Mouse (Mus musculus) heart, adult 2 months (tissue): ENCODE data around the gene Plekhh1. TPM values are rescaled to one million over a fixed set of nuclear protein-coding genes. Genes with fewer than 3 reads are reported as not detected.

ENCODE experiments used
- DNase-seq, 2 experiments: peaks; one replicate each; pipeline ENCODE4 v3.0.0; 2021
- H3K27ac ChIP-seq: fragments of 200-600 bp; 2 replicates; pipeline ENCODE4 v1.8.1; 2022
- H3K27me3 ChIP-seq: fragments of 200-500 bp; 2 replicates; pipeline ENCODE4 v1.6.1; 2012; ENCODE audit warnings: mild to moderate bottlenecking, low read length, inconsistent platforms, mixed read lengths; ENCODE audit not compliant: control insufficient read depth, insufficient read depth
- H3K36me3 ChIP-seq: fragments of 200-500 bp; 2 replicates; pipeline ENCODE4 v1.6.1; 2012; ENCODE audit warnings: low read length, inconsistent platforms; ENCODE audit not compliant: control insufficient read depth, insufficient read depth
- H3K4me1 ChIP-seq: fragments of 200-500 bp; 2 replicates; pipeline ENCODE4 v1.6.1; 2011; ENCODE audit warnings: low read length; ENCODE audit not compliant: control insufficient read depth, insufficient read depth
- H3K4me3 ChIP-seq: fragments of 200-600 bp; 2 replicates; pipeline ENCODE4 v1.8.1; 2022
- H3K79me2 ChIP-seq: fragments of 200-500 bp; replicated peaks from 2 replicates; pipeline ENCODE4 v1.6.1; 2012; ENCODE audit warnings: mild to moderate bottlenecking, inconsistent platforms, low read length, moderate library complexity, mixed read lengths; ENCODE audit not compliant: control insufficient read depth, insufficient read depth
- H3K9ac ChIP-seq: fragments of 200-500 bp; 2 replicates; pipeline ENCODE4 v1.6.1; 2012; ENCODE audit warnings: low read depth, mild to moderate bottlenecking, control low read depth, inconsistent platforms, low read length, mixed read lengths
- CTCF ChIP-seq: fragments of 200-600 bp; IDR thresholded peaks from 2 replicates; pipeline ENCODE4 v1.8.1; 2022; ENCODE audit warnings: antibody characterized with exemption, mild to moderate bottlenecking, moderate library complexity
- EP300 ChIP-seq: fragments of 200-500 bp; IDR thresholded peaks from 2 replicates; pipeline ENCODE4 v1.6.1; 2011; ENCODE audit warnings: low read depth, low read length, control low read depth; ENCODE audit not compliant: insufficient read depth
- POLR2A ChIP-seq: fragments of 200-500 bp; IDR thresholded peaks from 2 replicates; pipeline ENCODE4 v1.6.1; 2011; ENCODE audit warnings: mild to moderate bottlenecking, low read depth, low read length, control low read depth; ENCODE audit not compliant: insufficient read depth
- WGBS: fragments of 180-500 bp; shearing (Covaris S2); methylation state at CpG from one replicate; pipeline ENCODE4 v1.1.7; 2018; 5-methylcytosine and 5-hydroxymethylcytosine counted together
- intact Hi-C: fragments of 180-260 bp; cut with DNase I; formaldehyde crosslinking; loops from one replicate; pipeline ENCODE4 v1.15.1; 2025
- long read RNA-seq: library from polyadenylated mRNA; stranded (forward); transcript quantifications from one replicate; pipeline ENCODE4 v2.0.0, GENCODE M21; 2021
- polyA plus RNA-seq: library from polyadenylated mRNA; depleted of rRNA; stranded (reverse); fragments of >200 nt; gene quantifications from 2 replicates; pipeline ENCODE4 v1.2.3, GENCODE M21; 2012; rRNA removed
- total RNA-seq, 2 experiments: library from RNA; stranded (reverse); gene quantifications; 2 replicates each; pipeline ENCODE4 v1.2.3; 2021

Gene Plekhh1
- total RNA-seq = 1 to 10 TPM; 1.4 to 1.7 TPM
- 1.8 and 2.8 TPM in 2 replicates for polyA plus RNA-seq
- long read RNA-seq, full-length matches to known transcripts = 1 of 2 reads
- long read RNA-seq, partial matches to known transcripts = 1 of 2 reads
- long read RNA-seq, other reads (novel, unspliced or antisense) = 0 of 2 reads

DNA sequence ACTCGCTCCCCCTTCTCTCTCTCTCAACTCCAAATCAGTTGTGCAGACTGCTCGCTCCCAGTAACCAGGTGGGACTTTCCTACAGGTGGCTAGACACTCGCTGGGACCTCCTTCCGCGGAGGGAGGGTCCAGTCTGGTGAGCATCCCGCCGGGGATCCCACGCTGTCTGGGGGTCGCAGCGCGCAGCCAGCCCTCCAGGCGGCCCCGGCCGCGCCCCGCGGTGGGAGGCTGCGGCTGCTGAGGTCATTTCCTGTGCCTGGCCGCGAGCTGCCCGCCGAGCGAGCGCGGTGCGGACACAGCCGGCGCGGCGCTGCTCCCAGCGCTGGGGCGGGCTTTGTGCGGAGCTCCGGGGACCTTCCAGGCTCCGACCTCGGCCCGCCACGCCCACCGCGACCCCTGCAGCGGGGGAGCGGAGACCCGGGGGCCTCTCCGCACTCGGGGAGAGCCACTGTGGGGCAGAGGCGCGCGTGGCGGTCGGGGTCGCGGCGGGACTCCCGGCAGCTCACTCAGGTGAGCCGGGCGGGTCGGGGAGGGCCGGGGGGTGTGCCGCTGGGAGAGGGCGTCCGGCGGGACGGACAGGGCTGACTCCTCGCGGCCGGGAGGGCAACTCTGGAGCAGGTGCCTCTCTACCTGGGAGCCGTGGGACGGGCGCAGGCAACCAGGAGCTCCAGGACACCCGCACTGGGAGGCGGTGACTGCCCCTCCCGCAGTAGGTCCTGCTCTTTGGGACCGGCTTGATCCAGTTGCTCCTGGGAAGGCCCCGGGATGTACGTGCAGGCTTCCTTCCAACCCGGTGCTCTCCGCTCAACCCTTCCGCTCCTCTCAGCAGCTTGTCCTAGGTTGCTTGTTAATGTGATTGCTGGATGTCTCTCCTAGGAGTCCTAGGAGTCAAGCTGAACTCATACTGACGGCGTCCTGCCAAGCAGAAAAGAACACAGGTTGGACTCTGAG is at the start of gene Plekhh1:
Gene Plekhh1, plus strand, starts transcription at position 253 of the 951 bp plus-strand sequence.
- TF ChIP-seq POLR2A (no peak), CTCF (peak; percentile 23; the same call in 1 of the 2 replicates)
- peak within 1 kb of the TSS; percentile 89 for H3K9ac ChIP-seq
- no peaks in the 10 kb centered on the region for H3K27me3 ChIP-seq
- no peak within 1 kb of the TSS for H3K27ac ChIP-seq
- H3K4me3 ChIP-seq = peak within 1 kb of the TSS; percentile 58
- under 1% methylated on average over 79 of the region's 80 CpGs for WGBS
- peak; percentile 67 to 73 for DNase-seq
- no peaks in the 10 kb centered on the region for H3K79me2 ChIP-seq
- intact Hi-C loops = loop anchor here (5.0 kb wide), 1 partner anchor 42 kb away; no protein-coding TSS in a partner anchor
- no peaks in the 10 kb centered on the region for H3K36me3 ChIP-seq
- H3K4me1 ChIP-seq = no peaks in the 10 kb centered on the region

DNA sequence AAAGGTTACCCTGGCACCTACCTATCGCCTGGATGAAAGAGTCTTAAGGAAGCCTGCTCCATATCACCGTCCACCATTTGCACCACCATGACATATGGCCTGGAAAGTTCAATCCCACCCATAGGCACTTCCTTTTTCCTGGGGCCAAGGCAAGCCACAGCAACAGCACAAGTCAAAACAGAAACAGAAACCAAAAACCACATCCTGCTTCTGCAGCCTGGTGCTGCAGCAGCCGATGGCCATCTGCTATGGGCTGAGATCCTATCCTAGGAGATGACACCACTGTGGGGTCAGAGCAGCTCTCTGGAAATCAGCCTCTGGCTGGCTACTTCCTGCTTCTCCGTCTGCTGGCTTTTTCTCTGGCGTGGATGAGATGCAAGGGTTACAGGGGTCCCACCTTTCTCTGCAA is 48.3 kb upstream of the Plekhh1 start:
- intact Hi-C loops = loop anchor here (2.0 kb wide), 1 partner anchor 26 kb away; the partner anchor contains the start of gene Tmem229b
- peak overlapping the region; percentile 66 for H3K27ac ChIP-seq

DNA sequence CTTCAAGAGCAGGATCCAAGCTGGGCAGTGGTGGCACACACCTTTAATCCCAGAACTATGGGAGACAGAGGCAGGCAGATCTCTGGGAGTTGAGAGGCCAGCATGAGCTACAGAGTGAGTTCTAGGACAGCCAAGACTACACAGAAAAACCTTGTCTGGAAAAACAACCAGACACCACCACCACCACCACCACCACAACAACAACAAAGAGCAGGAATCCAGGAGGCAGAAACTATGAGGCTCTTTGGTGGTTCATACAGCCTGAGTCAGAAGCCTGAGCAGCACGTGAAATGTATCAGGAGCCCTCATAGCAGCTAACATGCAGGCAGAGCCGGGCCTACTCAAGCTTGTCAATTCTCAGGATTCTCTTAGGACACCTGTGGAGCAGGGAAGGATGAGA is 47.8 kb upstream of the Plekhh1 start:
- intact Hi-C loops = loop anchor here (2.0 kb wide), 1 partner anchor 26 kb away; the partner anchor contains the start of gene Tmem229b
- Histone ChIP-seq H3K27ac (peak overlapping the region; percentile 66), H3K4me1 (peaks cover 16% of the 10 kb centered on the region), H3K79me2 (no peaks in the 10 kb centered on the region), H3K9ac (peak overlapping the region; percentile 10; the same call in 1 of the 2 replicates), H3K36me3 (peaks cover 4% of the 10 kb centered on the region; the same call in 1 of the 2 replicates), H3K4me3 (peak overlapping the region; percentile 43), H3K27me3 (no peaks in the 10 kb centered on the region)
- no peak for DNase-seq
- no peak for TF ChIP-seq EP300
- no peak for TF ChIP-seq POLR2A
- TF ChIP-seq CTCF = no peak
- WGBS = 78% methylated on average over 2 of the region's 2 CpGs

More for the DNA sequence above, 48.3 kb upstream of the Plekhh1 start:
- WGBS = 44% methylated on average over 5 of the region's 5 CpGs
- Histone ChIP-seq H3K79me2 (no peaks in the 10 kb centered on the region), H3K4me3 (peak overlapping the region; percentile 43), H3K27me3 (no peaks in the 10 kb centered on the region), H3K9ac (peak overlapping the region; percentile 10), H3K4me1 (peaks cover 16% of the 10 kb centered on the region), H3K36me3 (peaks cover 4% of the 10 kb centered on the region; the same call in 1 of the 2 replicates)
- peak; percentile 52 to 75 for DNase-seq
- TF ChIP-seq POLR2A (peak; percentile 51; the same call in 1 of the 2 replicates), EP300 (no peak)

DNA sequence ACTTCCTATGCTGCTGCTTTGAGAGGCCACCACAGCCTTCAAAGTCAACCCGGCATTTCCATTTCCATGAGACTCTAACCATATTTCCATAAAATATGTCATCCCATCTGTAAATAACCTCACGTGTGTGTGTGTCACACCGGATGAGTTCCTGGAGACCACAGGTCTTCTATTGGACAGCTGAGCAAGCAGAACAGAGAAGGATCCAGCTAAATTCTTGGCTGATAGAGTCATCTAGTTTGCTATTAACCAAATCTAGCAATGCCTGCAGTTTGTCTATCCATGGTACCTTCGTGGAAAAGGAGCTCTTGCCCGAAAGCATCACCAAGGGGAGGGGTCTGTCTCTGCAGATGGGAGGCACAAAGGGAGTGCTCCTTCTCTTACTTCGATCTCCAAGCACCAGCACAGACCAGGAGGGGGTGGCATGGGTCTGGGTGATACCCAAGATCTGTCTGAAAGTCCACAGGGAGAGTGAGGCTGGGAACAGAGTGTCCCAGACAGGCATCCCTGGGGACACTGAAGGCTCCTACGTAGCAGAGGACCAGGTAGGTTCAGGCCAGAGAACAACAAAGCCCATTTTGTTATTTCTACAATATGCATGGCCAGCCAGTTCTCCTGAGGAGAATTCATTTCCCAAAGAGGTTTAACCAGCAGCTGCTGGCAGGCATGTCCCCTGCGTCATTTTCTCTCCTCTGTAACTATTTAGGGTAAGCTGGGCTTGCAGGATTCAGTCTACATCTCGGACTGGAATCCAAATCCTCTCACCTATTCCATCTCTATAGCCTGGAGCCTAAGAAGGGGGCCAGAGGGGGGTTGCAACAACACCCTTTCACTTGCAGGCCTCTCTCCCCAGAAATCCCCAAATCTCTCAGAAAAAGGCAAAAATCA is 46.8 kb upstream of the Plekhh1 start:
- TF ChIP-seq POLR2A (no peak), EP300 (no peak), CTCF (no peak)
- intact Hi-C loops = loop anchor here (2.0 kb wide), 1 partner anchor 25 kb away; the partner anchor contains the start of gene Tmem229b
- H3K79me2 ChIP-seq = no peaks in the 10 kb centered on the region
- 59% methylated on average over 9 of the region's 9 CpGs for WGBS
- H3K9ac ChIP-seq = no peak overlapping the region
- DNase-seq = no peak
- H3K4me1 ChIP-seq = peaks cover 13% of the 10 kb centered on the region
- H3K4me3 ChIP-seq = no peak overlapping the region
- H3K27me3 ChIP-seq = no peaks in the 10 kb centered on the region
- peaks cover under 1% of the 10 kb centered on the region; the same call in 1 of the 2 replicates for H3K36me3 ChIP-seq
- H3K27ac ChIP-seq = no peak overlapping the region; the same call in 1 of the 2 replicates

DNA sequence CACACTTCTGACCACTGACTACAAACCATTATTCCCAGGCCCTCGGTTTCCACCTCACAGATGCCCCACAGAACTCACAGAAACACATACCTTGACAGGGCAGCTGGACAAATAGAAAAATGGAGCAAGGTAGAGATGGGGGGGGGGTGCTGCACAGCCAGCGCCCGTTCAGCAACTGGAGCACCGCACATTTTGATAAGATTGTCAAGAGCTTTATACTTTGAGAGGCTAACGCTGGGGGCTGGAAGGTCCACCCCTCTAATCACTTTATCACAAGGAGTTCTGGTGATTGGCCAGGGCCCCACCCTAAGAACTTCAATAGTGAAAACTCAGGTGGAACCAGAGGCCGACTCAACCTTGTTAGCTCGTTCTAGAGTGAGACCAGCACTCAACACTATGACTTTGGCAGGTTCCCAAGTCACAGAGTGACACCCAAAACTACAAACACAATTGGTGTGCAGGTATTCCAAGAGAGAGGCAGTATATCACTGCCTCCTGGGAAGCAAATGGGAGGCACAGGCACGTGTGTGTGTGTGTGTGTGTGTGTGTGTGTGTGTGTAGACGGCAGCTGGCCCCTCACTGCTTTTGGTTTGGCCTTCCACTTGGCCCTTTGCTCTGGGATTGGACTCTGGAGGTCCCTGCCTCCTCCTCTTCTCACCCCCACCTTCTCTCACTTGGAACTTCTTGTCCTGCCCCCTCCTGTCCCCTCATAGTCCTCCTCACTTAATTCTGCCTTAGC is 45.5 kb upstream of the Plekhh1 start:
- Histone ChIP-seq H3K36me3 (no peaks in the 10 kb centered on the region), H3K27me3 (no peaks in the 10 kb centered on the region), H3K9ac (no peak overlapping the region), H3K79me2 (no peaks in the 10 kb centered on the region), H3K4me3 (no peak overlapping the region), H3K4me1 (peaks cover 10% of the 10 kb centered on the region), H3K27ac (no peak overlapping the region)
- WGBS = 50% methylated on average over 9 of the region's 9 CpGs
- TF ChIP-seq POLR2A = no peak
- TF ChIP-seq EP300 = no peak
- no peak for TF ChIP-seq CTCF
- intact Hi-C loops = no loop called here
- DNase-seq = no peak
